Mouse (Mus musculus): ENCODE results near the gene Rundc3a. TPM values are rescaled to one million over a fixed set of nuclear protein-coding genes. Genes with fewer than 3 reads are reported as not detected.

The Rundc3a gene
- polyA plus RNA-seq, 1 experiment from 2014 or later: 160 TPM

- Histone ChIP-seq H3K4me1 (peaks cover 26% of the 10 kb centered on the region), H3K9ac (no peak overlapping the region), H3K9me3 (no peaks in the 10 kb centered on the region), H3K4me3 (no peak overlapping the region), H3K4me2 (peak overlapping the region; percentile 81; the same call in 1 of the 2 replicates), H3K27ac (no peak overlapping the region), H3K36me3 (replicated peaks) (0 out of 2 replicates have a peak, but pooled peaks cover 3% of the 10 kb centered on the region), H3K27me3 (replicated peaks) (no peaks in the 10 kb centered on the region)
- no peak for ATAC-seq (replicated peaks)
- 72% methylated on average over 8 of the region's 8 CpGs for WGBS
Measured at GRCm38 (mm10) chr11:102428981-102429540, 35.9 kb downstream of the Rundc3a start.

GRCm38 (mm10) chr11:102429551-102429950 lies 36.3 kb downstream of the Rundc3a start:
- Histone ChIP-seq H3K4me1 (peaks cover 29% of the 10 kb centered on the region), H3K4me2 (peak overlapping the region; percentile 81), H3K4me3 (peak overlapping the region; percentile 50), H3K36me3 (replicated peaks) (peaks cover 4% of the 10 kb centered on the region; the same call in 1 of the 2 replicates), H3K9me3 (no peaks in the 10 kb centered on the region), H3K27me3 (replicated peaks) (no peaks in the 10 kb centered on the region), H3K27ac (peak overlapping the region; percentile 68; the same call in 1 of the 2 replicates), H3K9ac (peak overlapping the region; percentile 39; the same call in 1 of the 2 replicates)
- WGBS: 44% methylated on average over 3 of the region's 3 CpGs
- no peak for ATAC-seq (replicated peaks)

GRCm38 (mm10) chr11:102430121-102431017 lies 37.2 kb downstream of the Rundc3a start, which contains the start of gene Grn:
Gene Grn, plus strand, starts transcription at chr11:102430315.
- Histone ChIP-seq H3K36me3 (replicated peaks) (peaks cover 12% of the 10 kb centered on the region), H3K9ac (peak within 1 kb of the TSS; percentile 50), H3K4me2 (peak within 1 kb of the TSS; percentile 81), H3K27me3 (replicated peaks) (no peaks in the 10 kb centered on the region), H3K4me3 (peak within 1 kb of the TSS; percentile 50), H3K27ac (peak within 1 kb of the TSS; percentile 68), H3K4me1 (peaks cover 29% of the 10 kb centered on the region), H3K9me3 (no peaks in the 10 kb centered on the region)
- peak; percentile 90 for ATAC-seq (replicated peaks)
- WGBS: under 1% methylated on average over 29 of the region's 29 CpGs

- 0% methylated on average over 7 of the region's 7 CpGs for WGBS
- peak overlapping the region; percentile 50 for H3K4me3 ChIP-seq
- H3K27ac ChIP-seq: peak overlapping the region; percentile 68
- H3K4me2 ChIP-seq: peak overlapping the region; percentile 81
- H3K9ac ChIP-seq: peak overlapping the region; percentile 50
- peaks cover 29% of the 10 kb centered on the region for H3K4me1 ChIP-seq
- no peaks in the 10 kb centered on the region for H3K9me3 ChIP-seq
- peak; percentile 55; the same call in 1 of the 2 replicates for ATAC-seq (replicated peaks)
- H3K36me3 ChIP-seq (replicated peaks): peaks cover 19% of the 10 kb centered on the region
- no peaks in the 10 kb centered on the region for H3K27me3 ChIP-seq (replicated peaks)
Measured at GRCm38 (mm10) chr11:102431018-102431645, 37.9 kb downstream of the Rundc3a start.

- Histone ChIP-seq H3K27ac (no peak overlapping the region), H3K4me2 (no peak overlapping the region), H3K27me3 (replicated peaks) (no peaks in the 10 kb centered on the region), H3K4me1 (peaks cover 29% of the 10 kb centered on the region), H3K4me3 (no peak overlapping the region), H3K9me3 (no peaks in the 10 kb centered on the region), H3K36me3 (replicated peaks) (peaks cover 23% of the 10 kb centered on the region), H3K9ac (no peak overlapping the region)
- 79% methylated on average over 3 of the region's 3 CpGs for WGBS
- no peak for ATAC-seq (replicated peaks)
Measured at GRCm38 (mm10) chr11:102431728-102432114, 38.5 kb downstream of the Rundc3a start.

- Histone ChIP-seq H3K27ac (no peak overlapping the region), H3K36me3 (replicated peaks) (peaks cover 23% of the 10 kb centered on the region), H3K27me3 (replicated peaks) (no peaks in the 10 kb centered on the region), H3K4me1 (peaks cover 33% of the 10 kb centered on the region), H3K4me2 (no peak overlapping the region), H3K9ac (no peak overlapping the region), H3K9me3 (no peaks in the 10 kb centered on the region), H3K4me3 (0 out of 2 replicates have a peak overlapping the region, but pooled peaks have one; percentile 5)
- no peak for ATAC-seq (replicated peaks)
- 69% methylated on average over 16 of the region's 16 CpGs for WGBS
Measured at GRCm38 (mm10) chr11:102432115-102432843, 39.1 kb downstream of the Rundc3a start.

GRCm38 (mm10) chr11:102432896-102433295 lies 39.7 kb downstream of the Rundc3a start:
- Histone ChIP-seq H3K4me3 (no peak overlapping the region), H3K4me2 (no peak overlapping the region), H3K9me3 (no peaks in the 10 kb centered on the region), H3K27ac (no peak overlapping the region), H3K4me1 (peaks cover 40% of the 10 kb centered on the region), H3K9ac (no peak overlapping the region), H3K27me3 (replicated peaks) (no peaks in the 10 kb centered on the region), H3K36me3 (replicated peaks) (peaks cover 23% of the 10 kb centered on the region)
- ATAC-seq (replicated peaks): no peak
- 88% methylated on average over 6 of the region's 6 CpGs for WGBS

- no peak overlapping the region for H3K9ac ChIP-seq
- H3K4me2 ChIP-seq: no peak overlapping the region
- H3K27me3 ChIP-seq (replicated peaks): no peaks in the 10 kb centered on the region
- H3K36me3 ChIP-seq (replicated peaks): peaks cover 23% of the 10 kb centered on the region
- no peak overlapping the region for H3K4me3 ChIP-seq
- H3K27ac ChIP-seq: no peak overlapping the region
- H3K9me3 ChIP-seq: no peaks in the 10 kb centered on the region
- ATAC-seq (replicated peaks): no peak
- WGBS: 86% methylated on average over 7 of the region's 7 CpGs
- peaks cover 49% of the 10 kb centered on the region for H3K4me1 ChIP-seq
Measured at GRCm38 (mm10) chr11:102433866-102434265, 40.7 kb downstream of the Rundc3a start.

GRCm38 (mm10) chr11:102434406-102434805 lies 41.2 kb downstream of the Rundc3a start:
- peaks cover 27% of the 10 kb centered on the region for H3K36me3 ChIP-seq (replicated peaks)

GRCm38 (mm10) chr11:102434816-102435705 lies 41.9 kb downstream of the Rundc3a start:
- H3K27ac ChIP-seq: 0 out of 2 replicates have a peak overlapping the region, but pooled peaks have one; percentile 18
- no peak overlapping the region for H3K4me3 ChIP-seq
- no peak overlapping the region for H3K9ac ChIP-seq
- no peak overlapping the region for H3K4me2 ChIP-seq
- no peaks in the 10 kb centered on the region for H3K9me3 ChIP-seq
- H3K27me3 ChIP-seq (replicated peaks): no peaks in the 10 kb centered on the region
- no peak for ATAC-seq (replicated peaks)
- WGBS: 94% methylated on average over 11 of the region's 11 CpGs
- peaks cover 34% of the 10 kb centered on the region for H3K36me3 ChIP-seq (replicated peaks)
- H3K4me1 ChIP-seq: peaks cover 43% of the 10 kb centered on the region

More at GRCm38 (mm10) chr11:102434406-102434805, 41.2 kb downstream of the Rundc3a start:
- peak; percentile 47 for ATAC-seq (replicated peaks)
- Histone ChIP-seq H3K4me1 (peaks cover 50% of the 10 kb centered on the region), H3K27me3 (replicated peaks) (no peaks in the 10 kb centered on the region), H3K27ac (no peak overlapping the region), H3K9me3 (no peaks in the 10 kb centered on the region), H3K4me3 (no peak overlapping the region), H3K4me2 (no peak overlapping the region), H3K9ac (no peak overlapping the region)
- 4% methylated on average over 7 of the region's 7 CpGs for whole genome bisulfite sequencing

Data from midbrain, embryonic 15.5 days (tissue).